Mouse (Mus musculus) bone marrow macrophage, adult 2 months (primary cell): ENCODE measurements around the gene Ankrd33b.

Experiments
- CTCF ChIP-seq: IDR thresholded peaks from 2 replicates; pipeline ENCODE4 v1.5.1; 2012; ENCODE audit warnings: low read depth, mild to moderate bottlenecking, low read length, moderate library complexity
- POLR2A ChIP-seq: IDR thresholded peaks from 2 replicates; pipeline ENCODE4 v1.6.1; 2012; ENCODE audit warnings: mild to moderate bottlenecking, low read depth, low read length, borderline replicate concordance

- TF ChIP-seq CTCF (no peak), POLR2A (no peak)
Measured at GRCm38 (mm10) chr15:31302293-31302990, 65.1 kb downstream of the Ankrd33b start.
